Comparison of ENCODE assay signal across 9 mouse cellular contexts in genomic region chr5:148241932-148242331, GRCm38 (mm10).
DNase-seq lines count a peak whose midpoint lies in the region; ATAC-seq and TF ChIP-seq lines count a peak whose summit lies in the region.
"Had no signal": no experiment of that assay in that cellular context is flagged by ENCODE, and none has a peak within 500 bp of the region (broad histone marks: within the 10 kb centered on the region; RNA-seq: fewer than 3 reads in every experiment).

No protein-coding gene starts in this region.

- WGBS in lung, postnatal 0 days, result 3% methylated on average over 7 of the region's 7 CpGs

- DNase-seq in ES-CJ7 (ENCODE audit: low read depth, low spot score), result peak; percentile 73
- peak; percentile 50 to 66 for DNase-seq in adrenal gland, adult 18-20 months (ENCODE audit: low spot score in 2 of 2)
- DNase-seq in layer of hippocampus, adult 11-12 months (ENCODE audit: low spot score), result peak; percentile 65
- DNase-seq in lung, postnatal 0 days (ENCODE audit: low spot score), result peak; percentile 73
- peak; percentile 76 for DNase-seq in right cerebral cortex, adult 18-20 months

- peak; percentile 98 for TF ChIP-seq CTCF in cortical plate, adult 2 months (IDR thresholded peaks at IDR 0.05; ENCODE audit: extremely low read depth, insufficient read depth, low read length)
- TF ChIP-seq CTCF in lung, postnatal 0 days (IDR thresholded peaks at IDR 0.05), result peak; percentile 94

- no peak overlapping the region for H3K9ac ChIP-seq in lung, postnatal 0 days (replicated peaks; ENCODE audit: low read depth)
- H3K9ac ChIP-seq: limb, embryonic 15.5 days had no signal

- H3K4me3 ChIP-seq in cortical plate, adult 2 months (ENCODE audit: insufficient read depth, low read length), result no peak overlapping the region
- no peak overlapping the region for H3K4me3 ChIP-seq in lung, postnatal 0 days (ENCODE audit: low read depth, low read length)
- H3K4me3 ChIP-seq: limb, embryonic 15.5 days had no signal

- TF ChIP-seq POLR2A in cortical plate, adult 2 months (IDR thresholded peaks at IDR 0.05; ENCODE audit: extremely low read depth, insufficient read depth, low read length), result no peak

- no peak for TF ChIP-seq EP300 in lung, postnatal 0 days (IDR thresholded peaks at IDR 0.05)

- H3K9me3 ChIP-seq in lung, postnatal 0 days (ENCODE audit: low read length), result no peaks in the 10 kb centered on the region
- H3K9me3 ChIP-seq: limb, embryonic 15.5 days had no signal

- H3K4me2 ChIP-seq in lung, postnatal 0 days (replicated peaks; ENCODE audit: low read depth, low read length), result no peak overlapping the region
- H3K4me2 ChIP-seq: limb, embryonic 15.5 days had no signal

- peak; percentile 71 for ATAC-seq in granulocyte monocyte progenitor cell, adult 5-6 weeks (replicated peaks; ENCODE audit: poor library complexity, severe bottlenecking)
- 0 out of 2 replicates have a peak, but pooled peaks have one; percentile 12 for ATAC-seq in lung, postnatal 0 days
- ATAC-seq in inflammation-experienced regulatory T-cells, adult 6 months, result no peak

- H3K27ac ChIP-seq in cortical plate, adult 2 months (ENCODE audit: insufficient read depth, low read length), result no peak overlapping the region
- H3K27ac ChIP-seq in lung, postnatal 0 days (ENCODE audit: low read length), result no peak overlapping the region
- H3K27ac ChIP-seq: limb, embryonic 15.5 days had no signal

- no peaks in the 10 kb centered on the region for H3K27me3 ChIP-seq in lung, postnatal 0 days (replicated peaks; ENCODE audit: insufficient read depth, low read length)

- no peaks in the 10 kb centered on the region for H3K4me1 ChIP-seq in cortical plate, adult 2 months (ENCODE audit: control insufficient read depth, insufficient read depth, low read length)
- no peaks in the 10 kb centered on the region for H3K4me1 ChIP-seq in lung, postnatal 0 days (ENCODE audit: insufficient read depth, low read depth, low read length)
- H3K4me1 ChIP-seq: limb, embryonic 15.5 days had no signal

- H3K36me3 ChIP-seq in lung, postnatal 0 days (ENCODE audit: insufficient read depth, low read length), result no peaks in the 10 kb centered on the region
- H3K36me3 ChIP-seq: limb, embryonic 15.5 days had no signal
